Mouse (Mus musculus) embryonic fibroblast, embryonic 13.5 days (primary cell): ENCODE results near the gene Noxred1.

Source experiments
- CTCF ChIP-seq: IDR thresholded peaks from 2 replicates; pipeline ENCODE4 v1.5.1; 2011; ENCODE audit warnings: mild to moderate bottlenecking, control low read depth, low read length, moderate library complexity, borderline replicate concordance; ENCODE audit not compliant: insufficient read depth
- POLR2A ChIP-seq: IDR thresholded peaks from 2 replicates; pipeline ENCODE4 v1.6.1; 2011; ENCODE audit warnings: low read depth, mild to moderate bottlenecking, control low read depth, low read length, moderate library complexity

GRCm38 (mm10) chr12:87224950-87225349, 13.6 kb downstream of the Noxred1 start:
- no peak for TF ChIP-seq CTCF
- no peak for TF ChIP-seq POLR2A
